Mouse (Mus musculus) small intestine, adult 2 months (tissue): ENCODE results near the gene Htr2a. TPM values are rescaled to one million over a fixed set of nuclear protein-coding genes. Genes with fewer than 3 reads are reported as not detected.
A peak's percentile ranks its signal among the peaks of the same experiment; 100 is the strongest.

Experiments used
- H3K27ac ChIP-seq: fragments of 200-500 bp; 2 replicates; pipeline ENCODE4 v1.5.1; 2012; ENCODE audit warnings: low read depth, low read length, control low read depth, inconsistent platforms; ENCODE audit not compliant: insufficient read depth
- H3K27me3 ChIP-seq: fragments of 200-500 bp; 2 replicates; pipeline ENCODE4 v1.6.1; 2012; ENCODE audit warnings: mild to moderate bottlenecking, moderate library complexity, low read length, inconsistent platforms; ENCODE audit not compliant: control insufficient read depth, insufficient read depth
- H3K36me3 ChIP-seq: fragments of 200-500 bp; 2 replicates; pipeline ENCODE4 v1.6.1; 2012; ENCODE audit warnings: mild to moderate bottlenecking, low read length, control low read depth, inconsistent platforms; ENCODE audit not compliant: control insufficient read depth, insufficient read depth
- H3K4me1 ChIP-seq: fragments of 200-500 bp; 2 replicates; pipeline ENCODE4 v1.6.1; 2012; ENCODE audit warnings: low read length, inconsistent platforms, mixed read lengths; ENCODE audit not compliant: control insufficient read depth, insufficient read depth, insufficient read length
- H3K4me3 ChIP-seq: fragments of 200-500 bp; 2 replicates; pipeline ENCODE4 v1.5.1; 2012; ENCODE audit warnings: low read depth, mild to moderate bottlenecking, control low read depth, inconsistent platforms, low read length, moderate library complexity
- CTCF ChIP-seq: fragments of 200-500 bp; IDR thresholded peaks from 2 replicates; pipeline ENCODE4 v1.5.1; 2012; ENCODE audit warnings: low read depth, mild to moderate bottlenecking, control low read depth, inconsistent platforms, low read length, moderate library complexity, mixed read lengths; ENCODE audit not compliant: insufficient replicate concordance, insufficient read length; ENCODE audit errors: extremely low read depth
- POLR2A ChIP-seq: fragments of 200-500 bp; IDR thresholded peaks from 2 replicates; pipeline ENCODE4 v1.6.1; 2012; ENCODE audit warnings: low read depth, mild to moderate bottlenecking, control low read depth, inconsistent platforms, low read length, moderate library complexity
- WGBS: fragments of 180-500 bp; shearing (Covaris S2); methylation state at CpG from one replicate; pipeline ENCODE4 v1.1.7; 2018; 5-methylcytosine and 5-hydroxymethylcytosine counted together
- polyA plus RNA-seq: library from polyadenylated mRNA; depleted of rRNA; stranded (reverse); fragments of >200 nt; gene quantifications from 2 replicates; pipeline ENCODE4 v1.2.3, GENCODE M21; 2012

The Htr2a gene
- polyA plus RNA-seq, 1 experiment: 0.03 TPM

GRCm38 (mm10) chr14:74641668-74642230, 1.1 kb downstream of the Htr2a start:
- Histone ChIP-seq H3K36me3 (no peaks in the 10 kb centered on the region), H3K4me1 (0 out of 2 replicates have a peak, but pooled peaks cover 2% of the 10 kb centered on the region), H3K4me3 (peak overlapping the region; percentile 38), H3K27me3 (peaks cover 10% of the 10 kb centered on the region), H3K27ac (no peak overlapping the region)
- no peak for TF ChIP-seq CTCF
- 24% methylated on average over 17 of the region's 17 CpGs for WGBS

- 2% methylated on average over 4 of the region's 4 CpGs for WGBS
- Histone ChIP-seq H3K4me3 (no peak overlapping the region), H3K27ac (no peak overlapping the region)
These were observed 2.7 kb downstream of the Htr2a start for GRCm38 (mm10) chr14:74643296-74643695.

GRCm38 (mm10) chr14:74646107-74646793, 5.6 kb downstream of the Htr2a start:
- WGBS: 21% methylated on average over 11 of the region's 11 CpGs
- Histone ChIP-seq H3K36me3 (no peaks in the 10 kb centered on the region), H3K27ac (peak overlapping the region; percentile 28; the same call in 1 of the 2 replicates), H3K4me3 (no peak overlapping the region; the same call in 1 of the 2 replicates), H3K27me3 (0 out of 2 replicates have a peak, but pooled peaks cover under 1% of the 10 kb centered on the region), H3K4me1 (peaks cover 7% of the 10 kb centered on the region)
- TF ChIP-seq CTCF: no peak
- TF ChIP-seq POLR2A: no peak

More at GRCm38 (mm10) chr14:74643296-74643695, 2.7 kb downstream of the Htr2a start:
- Histone ChIP-seq H3K27me3 (peaks cover 10% of the 10 kb centered on the region), H3K36me3 (no peaks in the 10 kb centered on the region), H3K4me1 (0 out of 2 replicates have a peak, but pooled peaks cover 2% of the 10 kb centered on the region)
- no peak for TF ChIP-seq POLR2A
- TF ChIP-seq CTCF: peak; percentile 89; the same call in 1 of the 2 replicates

GRCm38 (mm10) chr14:74650001-74650400, 9.4 kb downstream of the Htr2a start:
- no peaks in the 10 kb centered on the region for H3K36me3 ChIP-seq
- H3K4me1 ChIP-seq: peaks cover 5% of the 10 kb centered on the region
- no peaks in the 10 kb centered on the region for H3K27me3 ChIP-seq
- WGBS: 52% methylated on average over 6 of the region's 6 CpGs
- no peak overlapping the region for H3K4me3 ChIP-seq
- no peak for TF ChIP-seq CTCF
- H3K27ac ChIP-seq: peak overlapping the region; percentile 48; the same call in 1 of the 2 replicates

- Histone ChIP-seq H3K27ac (no peak overlapping the region), H3K4me3 (no peak overlapping the region), H3K4me1 (peaks cover 5% of the 10 kb centered on the region), H3K27me3 (no peaks in the 10 kb centered on the region), H3K36me3 (no peaks in the 10 kb centered on the region)
- TF ChIP-seq CTCF (no peak), POLR2A (no peak)
- WGBS: 65% methylated on average over 4 of the region's 4 CpGs
These were observed 11.0 kb downstream of the Htr2a start for GRCm38 (mm10) chr14:74651678-74652077.

- Histone ChIP-seq H3K27me3 (no peaks in the 10 kb centered on the region), H3K27ac (no peak overlapping the region), H3K36me3 (no peaks in the 10 kb centered on the region), H3K4me3 (no peak overlapping the region), H3K4me1 (no peaks in the 10 kb centered on the region)
- no peak for TF ChIP-seq CTCF
- TF ChIP-seq POLR2A: no peak
- WGBS: 62% methylated on average over 7 of the region's 7 CpGs
These were observed 16.6 kb downstream of the Htr2a start for GRCm38 (mm10) chr14:74657227-74657626.

GRCm38 (mm10) chr14:74659411-74659841, 18.8 kb downstream of the Htr2a start:
- Histone ChIP-seq H3K27ac (no peak overlapping the region), H3K27me3 (no peaks in the 10 kb centered on the region), H3K4me3 (no peak overlapping the region), H3K4me1 (no peaks in the 10 kb centered on the region), H3K36me3 (no peaks in the 10 kb centered on the region)
- no peak for TF ChIP-seq POLR2A
- 72% methylated on average over 8 of the region's 8 CpGs for WGBS
